Mouse (Mus musculus) heart, postnatal 0 days (tissue): ENCODE measurements around the gene Cct4.

Source experiments
- CTCF ChIP-seq: IDR thresholded peaks from 2 replicates; pipeline ENCODE4 v1.5.1; 2016; ENCODE audit warnings: antibody characterized with exemption, control low read depth, low read depth
- EP300 ChIP-seq: IDR thresholded peaks from 2 replicates; pipeline ENCODE4 v1.6.1; 2016; ENCODE audit warnings: antibody characterized with exemption, low read depth

GRCm38 (mm10) chr11:22956830-22957229, 33.5 kb upstream of the Cct4 start:
- TF ChIP-seq CTCF (peak; percentile 73), EP300 (no peak)
